9 mouse cellular contexts compared by ENCODE assay signal in the genomic region with DNA sequence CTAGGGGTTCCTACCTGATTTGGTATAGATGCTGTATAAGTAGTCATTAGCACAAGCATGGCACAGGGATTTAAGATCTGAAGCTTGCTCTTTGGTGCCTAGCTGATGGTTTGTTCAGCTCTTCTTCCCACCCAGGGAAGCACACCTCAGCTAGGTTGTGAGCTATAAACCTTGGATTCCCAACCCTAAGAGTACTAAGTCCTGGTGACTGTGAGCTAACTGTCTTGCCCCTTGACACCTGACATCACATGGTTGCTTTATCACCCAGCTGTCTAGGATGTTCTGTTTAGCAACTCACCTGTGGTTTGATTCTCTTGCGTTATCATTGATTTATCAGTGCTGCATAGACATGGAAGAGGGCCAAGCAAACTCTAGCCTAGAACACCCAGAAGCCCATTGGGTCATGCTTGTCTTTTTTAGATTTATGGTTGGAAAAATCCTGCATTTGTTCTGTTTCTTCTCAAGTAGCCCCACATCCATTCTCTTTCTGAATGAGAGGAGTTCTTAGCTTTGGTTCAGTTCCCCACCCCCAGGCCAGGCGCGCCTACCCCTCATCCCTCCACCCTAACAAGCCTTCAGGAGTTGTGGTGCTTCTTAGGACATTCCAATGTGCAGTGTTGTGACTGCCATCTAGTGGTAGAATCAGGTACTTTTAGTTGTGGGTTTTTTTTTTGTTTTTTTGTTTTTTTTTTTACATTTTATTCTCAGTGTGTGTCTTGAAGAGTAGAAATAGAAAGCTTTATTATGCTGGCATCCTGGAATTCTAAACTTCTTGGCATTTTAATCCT.
DNase-seq lines count a peak whose midpoint lies in the region; ATAC-seq lines count a peak whose summit lies in the region.
"Had no signal": no experiment of that assay in that cellular context is flagged by ENCODE, and none has a peak within 500 bp of the region (broad histone marks: within the 10 kb centered on the region; RNA-seq: fewer than 3 reads in every experiment).

No protein-coding gene starts in this region.

- H3K27me3 ChIP-seq in hindbrain, embryonic 11.5 days (ENCODE audit: control insufficient read depth, insufficient read depth, low read length): no peaks in the 10 kb centered on the region
- no peaks in the 10 kb centered on the region for H3K27me3 ChIP-seq in hindbrain, embryonic 10.5 days (ENCODE audit: insufficient read depth, poor library complexity, severe bottlenecking)
- H3K27me3 ChIP-seq: limb, embryonic 12.5 days had no signal

- intact Hi-C loops in gastrocnemius, postnatal 36 days (cut with DNase I): no loop called here

- no peaks in the 10 kb centered on the region for H3K36me3 ChIP-seq in hindbrain, embryonic 11.5 days (ENCODE audit: control insufficient read depth, insufficient read depth, low read length)
- H3K36me3 ChIP-seq in hindbrain, embryonic 10.5 days: no peaks in the 10 kb centered on the region
- H3K36me3 ChIP-seq: limb, embryonic 12.5 days had no signal

- ATAC-seq in hindbrain, embryonic 11.5 days (ENCODE audit: low FRiP score): peak; percentile 70; the same call in 1 of the 2 replicates

- H3K4me1 ChIP-seq in hindbrain, embryonic 11.5 days (replicated peaks; ENCODE audit: control insufficient read depth, insufficient read depth, low read length): no peaks in the 10 kb centered on the region
- H3K4me1 ChIP-seq in hindbrain, embryonic 10.5 days (replicated peaks): no peaks in the 10 kb centered on the region

- WGBS in hindbrain, embryonic 11.5 days: 46% methylated on average over 3 of the region's 3 CpGs
- 38% methylated on average over 3 of the region's 3 CpGs for WGBS in hindbrain, embryonic 10.5 days

- peak; percentile 48 for DNase-seq in hindbrain, embryonic 11.5 days (ENCODE audit: low spot score)
- DNase-seq in hindbrain, embryonic 10.5 days (ENCODE audit: low spot score): no peak
- DNase-seq in thymus, postnatal 14 days: peak; percentile 7
- DNase-seq in thymus, postnatal 36 days: no peak
- DNase-seq in embryo, embryonic 10 days (ENCODE audit: low spot score): peak; percentile 66
- DNase-seq in kidney, postnatal 25 days: peak; percentile 46 to 47
- no peak for DNase-seq in gastrocnemius, postnatal 36 days
- no peak for DNase-seq in urinary bladder, adult 18-20 months (ENCODE audit: low spot score in 2 of 2)

- H3K4me3 ChIP-seq in hindbrain, embryonic 11.5 days (ENCODE audit: low read depth, low read length): no peak overlapping the region
- H3K4me3 ChIP-seq in hindbrain, embryonic 10.5 days: no peak overlapping the region
- H3K4me3 ChIP-seq: limb, embryonic 12.5 days had no signal

- no peak overlapping the region for H3K4me2 ChIP-seq in hindbrain, embryonic 11.5 days (replicated peaks; ENCODE audit: low read depth, low read length)
- H3K4me2 ChIP-seq: limb, embryonic 12.5 days had no signal

- no peak overlapping the region for H3K9ac ChIP-seq in hindbrain, embryonic 11.5 days (ENCODE audit: low read depth, low read length)
- H3K9ac ChIP-seq: limb, embryonic 12.5 days had no signal

- H3K9me3 ChIP-seq in hindbrain, embryonic 11.5 days (ENCODE audit: control insufficient read depth, low read length): no peaks in the 10 kb centered on the region
- no peaks in the 10 kb centered on the region for H3K9me3 ChIP-seq in hindbrain, embryonic 10.5 days
- H3K9me3 ChIP-seq: limb, embryonic 12.5 days had no signal

- H3K27ac ChIP-seq in hindbrain, embryonic 11.5 days (ENCODE audit: low read depth, low read length): no peak overlapping the region
- H3K27ac ChIP-seq in hindbrain, embryonic 10.5 days: no peak overlapping the region
- H3K27ac ChIP-seq: limb, embryonic 12.5 days had no signal

Comparison
In these comparisons a context has a peak if more than half of its experiments do, and no peak if none do; other contexts are left out.
1. DNase-seq: peak in hindbrain, embryonic 11.5 days (single experiment), thymus, postnatal 14 days (single experiment), embryo, embryonic 10 days (single experiment) and kidney, postnatal 25 days (2 of 2); none in hindbrain, embryonic 10.5 days (single experiment), thymus, postnatal 36 days (0 of 2), gastrocnemius, postnatal 36 days (0 of 2) and urinary bladder, adult 18-20 months (0 of 2).